Mouse (Mus musculus) heart, adult 2 months (tissue): ENCODE results near the gene Iqcm.

Experiments used
- CTCF ChIP-seq: fragments of 200-600 bp; IDR thresholded peaks from 2 replicates; pipeline ENCODE4 v1.8.1; 2022; ENCODE audit warnings: antibody characterized with exemption, mild to moderate bottlenecking, moderate library complexity
- EP300 ChIP-seq: fragments of 200-500 bp; IDR thresholded peaks from 2 replicates; pipeline ENCODE4 v1.6.1; 2011; ENCODE audit warnings: low read depth, low read length, control low read depth; ENCODE audit not compliant: insufficient read depth
- POLR2A ChIP-seq: fragments of 200-500 bp; IDR thresholded peaks from 2 replicates; pipeline ENCODE4 v1.6.1; 2011; ENCODE audit warnings: mild to moderate bottlenecking, low read depth, low read length, control low read depth; ENCODE audit not compliant: insufficient read depth

DNA sequence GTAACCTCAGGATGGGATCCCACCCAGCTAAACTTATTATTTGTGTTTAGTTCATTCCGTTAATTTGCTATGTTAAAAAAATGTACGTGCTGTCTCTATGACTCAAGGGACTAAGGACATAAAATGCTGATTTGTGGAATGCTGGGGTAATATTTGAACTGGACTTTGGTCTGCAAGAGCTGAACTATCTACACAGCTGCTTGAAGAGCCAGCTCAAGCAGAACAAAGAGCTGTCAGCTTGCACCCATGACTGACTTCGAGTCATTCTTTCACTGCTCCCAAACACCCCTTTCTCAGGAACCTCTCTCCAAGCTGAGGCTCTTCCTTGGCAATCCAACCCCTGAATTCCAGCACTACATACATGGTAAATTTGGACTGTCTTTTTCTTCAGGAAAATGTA, 65.3 kb downstream of the Iqcm start:
- TF ChIP-seq CTCF (no peak), POLR2A (no peak), EP300 (no peak)
